Mouse (Mus musculus) C2C12 (cell line): ENCODE data around the gene Esm1. TPM values are rescaled to one million over a fixed set of nuclear protein-coding genes. Genes with fewer than 3 reads are reported as not detected.

Experiments
- H3K27me3 ChIP-seq: one replicate; pipeline ENCODE4 v1.6.1; 2011; ENCODE audit not compliant: control insufficient read depth, insufficient read depth, insufficient read length
- H3K36me3 ChIP-seq: one replicate; pipeline ENCODE4 v1.6.1; 2011; ENCODE audit not compliant: control insufficient read depth, insufficient read depth
- H3K4me3 ChIP-seq: one replicate; pipeline ENCODE4 v1.5.1; 2011; ENCODE audit warnings: mild to moderate bottlenecking, control low read depth; ENCODE audit not compliant: poor library complexity, insufficient read depth, severe bottlenecking
- H3K79me2 ChIP-seq: one replicate; pipeline ENCODE4 v1.6.1; 2011; ENCODE audit not compliant: control insufficient read depth, insufficient read depth
- H3K79me3 ChIP-seq: one replicate; pipeline ENCODE4 v1.6.1; 2011; ENCODE audit warnings: low read depth, control low read depth
- H3ac ChIP-seq: one replicate; pipeline ENCODE3; 2011; ENCODE audit warnings: low read depth; ENCODE audit not compliant: control insufficient read depth, insufficient read length
- CEBPB ChIP-seq: IDR thresholded peaks from one replicate; pipeline ENCODE4 v1.6.1; 2011; ENCODE audit warnings: low read depth, mild to moderate bottlenecking, control low read depth, moderate library complexity
- CTCF ChIP-seq: IDR thresholded peaks from one replicate; pipeline ENCODE4 v1.5.1; 2011; ENCODE audit not compliant: control insufficient read depth, insufficient read depth, insufficient read length
- FOSL1 ChIP-seq: IDR thresholded peaks from one replicate; pipeline ENCODE4 v1.8.0; 2011; ENCODE audit warnings: mild to moderate bottlenecking, low read length; ENCODE audit not compliant: poor library complexity, insufficient read depth, severe bottlenecking
- MAX ChIP-seq: IDR thresholded peaks from one replicate; pipeline ENCODE4 v1.6.1; 2011; ENCODE audit warnings: mild to moderate bottlenecking, control low read depth
- MYOD1 ChIP-seq: IDR thresholded peaks from one replicate; pipeline ENCODE4 v1.6.1; 2011; ENCODE audit warnings: low read depth; ENCODE audit not compliant: control insufficient read depth, insufficient read length
- MYOG ChIP-seq: IDR thresholded peaks from one replicate; pipeline ENCODE4 v1.6.1; 2011; ENCODE audit not compliant: control insufficient read depth, insufficient read length; ENCODE audit errors: extremely low read depth
- USF1 ChIP-seq: IDR thresholded peaks from one replicate; pipeline ENCODE4 v1.6.1; 2011; ENCODE audit warnings: low read depth, mild to moderate bottlenecking, control low read depth, moderate library complexity
- polyA plus RNA-seq: library from polyadenylated mRNA; unstranded; fragments of >200 nt; fragmentation: generic; extraction: Trizol; gene quantifications from one replicate; pipeline ENCODE4 v1.2.1, GENCODE M21; 2012; ENCODE audit warnings: missing spikeins

Esm1 gene
- polyA plus RNA-seq, 1 experiment, result 0.08 TPM

GRCm38 (mm10) chr13:113256766-113257165, 47.3 kb downstream of the Esm1 start:
- Histone ChIP-seq H3K4me3 (no peak overlapping the region), H3K36me3 (no peaks in the 10 kb centered on the region), H3K27me3 (no peaks in the 10 kb centered on the region), H3K79me2 (no peaks in the 10 kb centered on the region), H3K79me3 (no peaks in the 10 kb centered on the region), H3ac (no peak overlapping the region)
- TF ChIP-seq CEBPB, result no peak
- no peak for TF ChIP-seq FOSL1
- TF ChIP-seq MYOG, result no peak
- TF ChIP-seq MAX, result no peak
- no peak for TF ChIP-seq MYOD1
- no peak for TF ChIP-seq USF1
- TF ChIP-seq CTCF, result no peak

- TF ChIP-seq CEBPB, result no peak
- TF ChIP-seq MYOD1, result no peak
- TF ChIP-seq MYOG, result no peak
- TF ChIP-seq USF1, result no peak
- Histone ChIP-seq H3K79me3 (no peaks in the 10 kb centered on the region), H3K79me2 (no peaks in the 10 kb centered on the region), H3K4me3 (no peak overlapping the region), H3ac (no peak overlapping the region), H3K36me3 (no peaks in the 10 kb centered on the region), H3K27me3 (no peaks in the 10 kb centered on the region)
Measured at GRCm38 (mm10) chr13:113257190-113257589, 47.7 kb downstream of the Esm1 start.

DNA sequence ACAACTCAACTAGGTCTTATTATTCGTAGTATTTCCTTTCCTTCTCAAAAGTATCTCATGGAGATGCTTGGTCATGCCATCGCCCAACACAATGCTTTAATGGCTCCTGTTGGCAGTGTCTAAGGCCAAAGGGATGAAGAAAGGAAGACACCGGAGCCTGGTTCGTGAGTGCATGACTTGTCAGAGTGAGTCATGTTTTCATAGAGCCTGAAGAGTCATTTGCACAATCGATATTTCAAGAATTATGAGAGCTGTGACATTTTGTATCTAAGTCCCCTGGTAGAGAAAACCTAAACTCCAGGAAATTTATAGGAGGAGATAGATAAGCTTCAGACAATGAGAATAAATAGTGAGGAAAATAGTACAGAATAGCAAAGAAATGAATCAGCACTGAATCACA, 49.8 kb downstream of the Esm1 start:
- no peak for TF ChIP-seq CTCF
- no peak for TF ChIP-seq MYOG
- peak; percentile 53 for TF ChIP-seq FOSL1
- TF ChIP-seq MYOD1, result peak; percentile 21
- TF ChIP-seq MAX, result no peak
- no peak for TF ChIP-seq USF1
- TF ChIP-seq CEBPB, result peak; percentile 72
- no peaks in the 10 kb centered on the region for H3K79me2 ChIP-seq
- H3K79me3 ChIP-seq, result no peaks in the 10 kb centered on the region
- no peaks in the 10 kb centered on the region for H3K27me3 ChIP-seq
- H3K4me3 ChIP-seq, result no peak overlapping the region
- H3K36me3 ChIP-seq, result no peaks in the 10 kb centered on the region
- H3ac ChIP-seq, result no peak overlapping the region

DNA sequence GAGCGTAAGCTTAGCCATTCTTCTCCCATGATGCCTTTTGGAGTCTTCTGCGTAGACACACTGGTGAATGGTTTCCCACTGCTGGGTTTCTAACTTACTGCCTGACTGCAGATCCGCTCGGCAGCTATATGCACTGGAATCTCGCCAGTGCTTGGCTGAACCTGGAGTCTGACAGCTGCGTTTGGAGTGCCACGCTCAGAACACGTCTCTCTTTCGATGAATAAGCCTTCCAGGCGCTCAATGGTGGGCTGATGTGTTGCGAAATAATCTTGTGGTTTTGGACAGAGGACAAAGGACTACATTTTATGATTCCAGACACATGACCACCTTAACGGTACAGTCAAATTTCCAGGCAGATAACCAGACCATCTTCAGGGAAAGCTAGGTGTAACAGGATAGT, 53.4 kb downstream of the Esm1 start:
- Histone ChIP-seq H3K4me3 (no peak overlapping the region), H3K79me2 (no peaks in the 10 kb centered on the region), H3K36me3 (no peaks in the 10 kb centered on the region), H3K79me3 (no peaks in the 10 kb centered on the region), H3ac (no peak overlapping the region), H3K27me3 (no peaks in the 10 kb centered on the region)
- TF ChIP-seq MYOG, result no peak
- peak; percentile 98 for TF ChIP-seq CEBPB
- TF ChIP-seq USF1, result no peak
- peak; percentile 97 for TF ChIP-seq MYOD1
- no peak for TF ChIP-seq FOSL1
- peak; percentile 83 for TF ChIP-seq MAX
- no peak for TF ChIP-seq CTCF

GRCm38 (mm10) chr13:113265257-113265656, 55.8 kb downstream of the Esm1 start:
- Histone ChIP-seq H3K79me3 (no peaks in the 10 kb centered on the region), H3K79me2 (no peaks in the 10 kb centered on the region), H3K36me3 (no peaks in the 10 kb centered on the region), H3K27me3 (no peaks in the 10 kb centered on the region), H3K4me3 (no peak overlapping the region), H3ac (no peak overlapping the region)
- TF ChIP-seq MYOG, result no peak
- TF ChIP-seq CEBPB, result no peak
- no peak for TF ChIP-seq FOSL1
- peak; percentile 38 for TF ChIP-seq CTCF

DNA sequence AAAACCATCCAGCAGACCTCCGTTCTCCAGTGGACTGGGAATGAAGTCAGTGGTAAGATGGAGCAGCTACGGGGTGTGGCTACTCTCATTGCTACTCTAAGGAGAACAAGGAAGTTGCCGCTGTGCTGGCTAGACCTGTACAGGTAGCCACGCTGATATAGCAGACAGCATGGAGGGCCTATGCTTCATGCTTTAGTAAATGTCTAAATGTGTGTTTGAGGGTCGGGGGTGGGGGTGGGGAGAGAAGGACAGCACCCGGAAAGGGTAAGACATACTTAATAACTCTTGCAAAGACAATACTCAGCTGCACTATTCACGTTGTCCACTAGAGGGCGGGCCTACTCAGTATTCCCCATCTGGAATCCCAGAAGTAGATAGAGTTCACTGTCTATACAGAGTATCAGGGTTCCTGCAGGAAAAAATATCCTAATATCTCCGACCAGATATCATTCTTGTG, 57.1 kb downstream of the Esm1 start:
- no peak overlapping the region for H3K4me3 ChIP-seq
- no peaks in the 10 kb centered on the region for H3K36me3 ChIP-seq
- no peak overlapping the region for H3ac ChIP-seq
- H3K27me3 ChIP-seq, result no peaks in the 10 kb centered on the region
- H3K79me3 ChIP-seq, result no peaks in the 10 kb centered on the region
- no peak for TF ChIP-seq MYOG
- peak; percentile 29 for TF ChIP-seq CTCF
- H3K79me2 ChIP-seq, result no peaks in the 10 kb centered on the region
